Mouse (Mus musculus) lung, postnatal 0 days (tissue): ENCODE results near the gene Eng. TPM values are rescaled to one million over a fixed set of nuclear protein-coding genes. Genes with fewer than 3 reads are reported as not detected.

Experiments used
- ATAC-seq: fragments of 200-750 bp; cut with Nextera tagmentation; 2 replicates; pipeline ENCODE4 v1.8.0; 2017; ENCODE audit warnings: moderate library complexity
- DNase-seq: peaks from one replicate; pipeline ENCODE4 v3.0.0-alpha.2; 2016; ENCODE audit warnings: low spot score
- H3K27ac ChIP-seq: fragments of 300-500 bp; sonication (generic); 2 replicates; pipeline ENCODE4 v1.5.1; 2014; ENCODE audit warnings: antibody characterized with exemption, mild to moderate bottlenecking, low read length, mixed read lengths
- H3K27me3 ChIP-seq: fragments of 300-500 bp; sonication (generic); replicated peaks from 2 replicates; pipeline ENCODE4 v1.6.1; 2014; ENCODE audit warnings: low read length, mixed read lengths; ENCODE audit not compliant: insufficient read depth
- H3K36me3 ChIP-seq: fragments of 300-500 bp; sonication (generic); 2 replicates; pipeline ENCODE4 v1.6.1; 2014; ENCODE audit warnings: low read length, mixed read lengths; ENCODE audit not compliant: insufficient read depth
- H3K4me1 ChIP-seq: fragments of 300-500 bp; sonication (generic); 2 replicates; pipeline ENCODE4 v1.6.1; 2014; ENCODE audit warnings: antibody characterized with exemption, low read depth, low read length, mixed read lengths; ENCODE audit not compliant: insufficient read depth
- H3K4me2 ChIP-seq: fragments of 300-500 bp; sonication (generic); replicated peaks from 2 replicates; pipeline ENCODE4 v1.6.1; 2014; ENCODE audit warnings: low read depth, mild to moderate bottlenecking, low read length, moderate library complexity, mixed read lengths
- H3K4me3 ChIP-seq: fragments of 300-500 bp; sonication (generic); 2 replicates; pipeline ENCODE4 v1.5.1; 2014; ENCODE audit warnings: low read depth, low read length
- H3K9ac ChIP-seq: fragments of 300-500 bp; sonication (generic); replicated peaks from 2 replicates; pipeline ENCODE4 v1.6.1; 2014; ENCODE audit warnings: low read depth, mild to moderate bottlenecking
- H3K9me3 ChIP-seq: fragments of 300-500 bp; sonication (generic); 2 replicates; pipeline ENCODE4 v1.6.1; 2016; ENCODE audit warnings: low read length, mixed read lengths
- CTCF ChIP-seq: IDR thresholded peaks from 2 replicates; pipeline ENCODE4 v1.5.1; 2016; ENCODE audit warnings: antibody characterized with exemption, mild to moderate bottlenecking
- EP300 ChIP-seq: IDR thresholded peaks from 2 replicates; pipeline ENCODE4 v1.6.1; 2016; ENCODE audit warnings: antibody characterized with exemption, mild to moderate bottlenecking, control low read depth
- WGBS: fragments of 180-500 bp; shearing (Covaris S2); extraction: QIAGEN DNeasy Blood & Tissue Kit; methylation state at CpG from one replicate; pipeline ENCODE4 v1.1.7; 2014; 5-methylcytosine and 5-hydroxymethylcytosine counted together
- polyA plus RNA-seq: library from polyadenylated mRNA; unstranded; fragments of >200 nt; fragmentation: Nextera tagmentation; extraction: Ambion mirVana; gene quantifications from 2 replicates; pipeline ENCODE4 v1.2.1, GENCODE M21; 2015

Gene Eng
- polyA plus RNA-seq, 1 experiment from 2014 or later = 130 TPM

DNA sequence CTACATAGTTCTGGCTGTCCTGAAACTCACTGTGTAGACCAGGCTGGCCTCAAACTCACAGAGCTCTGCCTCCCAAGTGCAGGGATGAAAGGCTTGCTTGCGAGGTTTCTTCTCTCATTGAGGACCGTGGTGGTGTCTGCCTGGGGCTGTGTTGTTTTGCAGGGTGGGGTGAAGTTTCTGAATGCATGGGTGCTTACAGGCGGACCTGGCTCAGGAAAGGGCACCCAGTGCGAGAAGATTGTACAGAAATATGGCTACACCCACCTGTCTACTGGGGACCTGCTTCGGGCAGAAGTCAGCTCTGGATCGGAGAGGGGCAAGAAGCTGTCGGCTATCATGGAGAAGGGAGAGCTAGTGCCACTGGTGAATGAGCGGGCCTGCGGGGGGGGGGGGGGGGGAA lies 16.4 kb upstream of the Eng start:
- no peaks in the 10 kb centered on the region for H3K9me3 ChIP-seq
- no peak overlapping the region for H3K4me3 ChIP-seq
- H3K36me3 ChIP-seq = no peaks in the 10 kb centered on the region
- TF ChIP-seq CTCF (no peak), EP300 (no peak)
- DNase-seq = no peak
- ATAC-seq = no peak
- H3K4me2 ChIP-seq = no peak overlapping the region
- H3K4me1 ChIP-seq = peaks cover 17% of the 10 kb centered on the region; the same call in 1 of the 2 replicates
- no peak overlapping the region for H3K27ac ChIP-seq
- no peak overlapping the region for H3K9ac ChIP-seq
- no peaks in the 10 kb centered on the region for H3K27me3 ChIP-seq
- 83% methylated on average over 8 of the region's 9 CpGs for WGBS

DNA sequence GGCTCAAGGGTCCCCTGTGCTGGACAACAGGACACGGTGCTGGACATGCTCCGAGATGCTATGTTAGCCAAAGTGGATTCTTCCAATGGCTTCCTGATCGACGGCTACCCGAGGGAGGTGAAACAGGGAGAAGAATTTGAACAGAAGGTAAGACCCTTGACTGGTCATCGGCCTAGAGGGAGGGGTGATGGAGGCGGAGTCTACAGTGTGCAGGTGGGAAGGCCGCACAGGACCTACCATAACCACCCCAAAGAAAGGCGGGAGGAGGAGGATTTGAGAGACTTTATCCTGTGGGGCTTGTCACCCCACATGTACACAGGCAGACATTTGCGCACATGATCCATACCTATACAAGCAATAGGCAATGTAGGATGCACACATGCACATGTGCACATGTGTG lies 15.3 kb upstream of the Eng start:
- Histone ChIP-seq H3K4me1 (peaks cover 10% of the 10 kb centered on the region; the same call in 1 of the 2 replicates), H3K4me2 (no peak overlapping the region), H3K27me3 (no peaks in the 10 kb centered on the region), H3K9ac (no peak overlapping the region), H3K27ac (no peak overlapping the region), H3K9me3 (no peaks in the 10 kb centered on the region), H3K36me3 (no peaks in the 10 kb centered on the region), H3K4me3 (no peak overlapping the region)
- TF ChIP-seq EP300 (no peak), CTCF (no peak)
- DNase-seq (no peak), ATAC-seq (no peak)
- 80% methylated on average over 10 of the region's 10 CpGs for WGBS

DNA sequence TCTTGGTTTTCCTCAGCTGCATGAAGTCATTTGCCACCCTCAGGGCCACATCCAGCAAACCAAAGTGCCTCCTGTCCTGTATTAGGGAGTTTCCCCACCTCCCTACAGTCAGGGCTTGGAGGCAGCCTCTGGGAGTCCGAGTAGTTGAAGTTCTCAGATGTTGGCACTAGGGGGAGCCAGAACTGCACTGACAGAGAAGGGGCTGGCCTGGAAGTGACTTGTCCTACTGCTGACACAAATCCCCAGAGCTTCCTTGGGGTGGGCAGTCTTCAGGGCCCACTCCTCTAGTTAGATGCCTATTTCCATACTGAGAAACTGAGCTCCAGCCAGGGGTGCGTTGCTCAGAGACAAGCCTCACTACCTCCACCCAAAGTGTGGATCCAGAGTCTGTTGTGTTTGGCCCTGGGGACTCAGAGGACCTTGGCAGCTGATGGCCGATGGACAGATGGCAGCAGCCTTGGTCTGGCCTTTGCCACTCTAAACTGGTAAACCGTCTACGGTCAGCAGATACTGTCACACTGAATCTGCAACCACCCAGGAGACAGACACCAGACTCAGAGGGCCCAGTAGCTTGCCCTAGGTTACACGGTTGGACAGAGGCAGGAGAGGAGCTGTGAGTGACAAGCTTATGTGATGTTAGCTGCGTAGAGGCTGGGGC lies 14.5 kb upstream of the Eng start:
- TF ChIP-seq EP300 (no peak), CTCF (peak; percentile 97)
- ATAC-seq (peak; percentile 46), DNase-seq (peak; percentile 88)
- no peaks in the 10 kb centered on the region for H3K9me3 ChIP-seq
- no peak overlapping the region for H3K9ac ChIP-seq
- no peak overlapping the region for H3K4me3 ChIP-seq
- H3K27me3 ChIP-seq = no peaks in the 10 kb centered on the region
- peaks cover 10% of the 10 kb centered on the region; the same call in 1 of the 2 replicates for H3K4me1 ChIP-seq
- 44% methylated on average over 7 of the region's 7 CpGs for WGBS
- no peak overlapping the region for H3K4me2 ChIP-seq
- peak overlapping the region; percentile 26; the same call in 1 of the 2 replicates for H3K27ac ChIP-seq
- no peaks in the 10 kb centered on the region for H3K36me3 ChIP-seq

DNA sequence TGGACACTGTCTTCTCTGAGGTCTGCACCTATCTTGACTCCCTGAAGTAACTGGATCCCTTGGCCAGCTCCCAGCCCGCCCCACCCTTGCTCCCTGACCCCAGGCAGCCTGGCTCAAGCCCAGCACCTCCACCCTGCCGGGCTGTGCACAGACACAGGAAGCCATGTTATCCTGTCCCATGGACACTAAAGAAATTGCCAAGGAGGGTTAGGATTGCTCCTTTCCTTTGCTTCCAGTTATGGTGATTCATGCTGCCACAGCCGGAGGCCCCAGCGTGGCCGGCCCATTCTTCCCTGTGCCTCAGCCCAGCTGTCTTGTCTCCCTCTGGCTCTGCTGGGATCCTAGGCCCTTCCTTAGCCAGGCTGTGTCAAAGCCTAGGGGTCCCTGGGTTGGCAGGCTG lies 12.7 kb upstream of the Eng start:
- Histone ChIP-seq H3K9ac (no peak overlapping the region), H3K4me3 (no peak overlapping the region), H3K27me3 (no peaks in the 10 kb centered on the region), H3K9me3 (no peaks in the 10 kb centered on the region), H3K36me3 (no peaks in the 10 kb centered on the region), H3K27ac (peak overlapping the region; percentile 68), H3K4me1 (peaks cover 10% of the 10 kb centered on the region; the same call in 1 of the 2 replicates), H3K4me2 (no peak overlapping the region)
- TF ChIP-seq EP300 (peak; percentile 86), CTCF (no peak)
- DNase-seq (peak; percentile 67), ATAC-seq (peak; percentile 32)
- WGBS = 52% methylated on average over 5 of the region's 5 CpGs

DNA sequence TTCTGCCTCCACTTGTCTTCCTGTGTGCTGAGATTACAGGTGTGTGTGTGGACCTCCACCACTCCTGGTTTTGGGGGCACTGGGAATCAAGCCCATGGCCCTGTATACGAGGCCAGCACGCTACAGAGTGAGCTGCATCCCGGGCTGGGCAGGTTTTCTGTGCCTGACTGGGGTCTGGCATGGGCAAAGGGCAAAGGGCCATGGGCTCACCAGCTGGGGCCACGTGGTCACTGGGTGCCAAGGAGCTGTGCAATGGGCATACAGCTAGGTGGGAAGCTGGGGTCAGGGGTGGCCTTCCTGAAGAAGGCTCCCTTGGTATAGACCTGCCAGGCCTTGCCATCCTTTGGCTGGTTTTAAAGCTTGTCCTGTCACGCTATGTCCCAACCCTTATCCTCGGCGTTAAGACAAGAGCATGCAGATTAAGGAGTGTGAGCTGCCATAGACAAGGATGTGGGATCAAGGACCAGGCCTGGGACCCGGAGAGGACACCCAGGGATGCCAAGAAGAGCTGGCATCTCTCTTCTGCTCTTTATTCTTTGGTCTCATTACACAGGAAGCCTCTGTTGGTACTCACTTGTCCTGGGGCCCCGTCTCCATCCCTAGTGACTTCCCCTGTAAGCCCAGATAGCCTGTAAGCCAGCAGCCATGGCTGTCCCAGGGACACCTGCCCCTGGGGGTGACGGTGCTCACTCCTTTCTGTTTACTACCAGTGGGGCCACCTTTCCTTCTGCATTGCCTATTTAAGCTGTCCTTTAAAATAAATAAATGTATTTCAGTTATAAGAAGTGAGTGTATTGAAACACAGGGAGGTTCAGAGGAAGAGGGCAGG lies 11.9 kb upstream of the Eng start:
- Histone ChIP-seq H3K36me3 (no peaks in the 10 kb centered on the region), H3K9ac (no peak overlapping the region), H3K4me1 (0 out of 2 replicates have a peak, but pooled peaks cover 6% of the 10 kb centered on the region), H3K4me3 (no peak overlapping the region), H3K4me2 (no peak overlapping the region), H3K9me3 (no peaks in the 10 kb centered on the region), H3K27ac (peak overlapping the region; percentile 68), H3K27me3 (no peaks in the 10 kb centered on the region)
- DNase-seq (no peak), ATAC-seq (no peak)
- TF ChIP-seq EP300 (no peak), CTCF (no peak)
- 79% methylated on average over 10 of the region's 10 CpGs for WGBS

DNA sequence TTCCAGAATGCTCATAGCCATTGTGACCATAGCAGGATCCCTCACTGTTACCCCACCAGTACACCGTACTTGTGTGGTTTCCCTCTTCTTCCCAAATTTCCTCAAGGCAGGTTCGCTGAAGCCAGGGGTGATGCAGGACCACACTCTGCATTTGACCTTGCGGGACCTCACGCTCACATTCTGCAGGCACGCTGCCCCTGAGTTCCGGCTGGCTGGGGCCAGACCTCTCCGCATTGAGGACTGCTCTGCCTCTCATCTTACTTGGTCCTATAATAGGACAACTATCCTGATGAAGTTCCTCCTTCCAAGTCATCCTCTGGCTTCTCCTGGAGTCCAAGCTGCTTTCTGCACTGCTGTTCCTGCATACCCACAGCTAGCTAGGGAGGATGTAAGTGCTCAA lies 9.8 kb upstream of the Eng start:
- Histone ChIP-seq H3K27me3 (no peaks in the 10 kb centered on the region), H3K27ac (0 out of 2 replicates have a peak overlapping the region, but pooled peaks have one; percentile 38), H3K9ac (no peak overlapping the region), H3K36me3 (no peaks in the 10 kb centered on the region), H3K4me3 (no peak overlapping the region), H3K4me2 (no peak overlapping the region), H3K4me1 (0 out of 2 replicates have a peak, but pooled peaks cover 6% of the 10 kb centered on the region), H3K9me3 (no peaks in the 10 kb centered on the region)
- ATAC-seq (no peak), DNase-seq (no peak)
- WGBS = 89% methylated on average over 7 of the region's 7 CpGs
- TF ChIP-seq CTCF = no peak
- TF ChIP-seq EP300 = no peak
